Mouse (Mus musculus) spleen, postnatal 10 days (tissue): ENCODE results near the gene Kat2a.

ENCODE experiments used
- DNase-seq, 2 experiments: peaks; one replicate each; pipeline ENCODE4 v3.0.0; 2021 to 2022; ENCODE audit warnings: low spot score in 2 of 2

Gene Kat2a

DNA sequence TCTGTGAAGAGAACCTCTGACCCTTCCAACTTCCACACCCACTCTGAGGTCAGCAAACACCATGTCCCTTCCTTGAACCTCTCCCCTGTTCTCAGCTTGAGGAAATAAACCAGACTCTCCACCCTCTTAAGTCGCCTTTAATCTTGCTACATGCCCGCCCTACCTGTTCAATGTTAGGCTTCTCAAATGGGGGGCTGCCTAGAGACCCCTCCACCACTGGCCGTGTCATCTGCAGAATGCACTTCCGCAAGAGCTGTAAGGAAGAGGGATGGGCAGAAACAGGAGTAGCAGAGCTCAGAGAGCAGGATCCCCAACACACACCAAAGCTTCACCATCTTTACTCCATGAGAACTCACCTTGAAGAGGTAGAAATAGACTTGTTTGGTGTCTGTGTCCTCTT is 1.3 kb downstream of the Kat2a start:
- no peak for DNase-seq

DNA sequence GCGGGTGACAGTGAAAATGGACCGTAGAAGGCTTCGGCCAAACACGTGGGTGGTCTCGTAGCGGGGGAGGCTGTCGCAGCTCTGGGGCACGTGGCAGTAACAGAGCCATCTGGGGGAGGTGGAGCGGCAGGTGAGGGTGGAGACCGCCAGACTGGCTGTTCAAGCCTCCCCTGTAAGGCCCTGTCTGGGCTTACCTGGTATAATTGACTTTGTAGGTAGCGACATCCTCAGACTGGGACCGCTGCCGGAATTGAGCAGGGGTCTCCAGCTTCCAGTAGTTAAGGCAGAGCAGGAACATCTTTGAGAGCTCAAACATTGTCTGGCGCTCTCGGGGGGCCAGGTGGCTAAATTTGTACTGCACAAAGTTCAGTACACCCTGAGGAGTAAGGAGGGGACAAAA is 1.7 kb downstream of the Kat2a start:
- no peak for DNase-seq

DNA sequence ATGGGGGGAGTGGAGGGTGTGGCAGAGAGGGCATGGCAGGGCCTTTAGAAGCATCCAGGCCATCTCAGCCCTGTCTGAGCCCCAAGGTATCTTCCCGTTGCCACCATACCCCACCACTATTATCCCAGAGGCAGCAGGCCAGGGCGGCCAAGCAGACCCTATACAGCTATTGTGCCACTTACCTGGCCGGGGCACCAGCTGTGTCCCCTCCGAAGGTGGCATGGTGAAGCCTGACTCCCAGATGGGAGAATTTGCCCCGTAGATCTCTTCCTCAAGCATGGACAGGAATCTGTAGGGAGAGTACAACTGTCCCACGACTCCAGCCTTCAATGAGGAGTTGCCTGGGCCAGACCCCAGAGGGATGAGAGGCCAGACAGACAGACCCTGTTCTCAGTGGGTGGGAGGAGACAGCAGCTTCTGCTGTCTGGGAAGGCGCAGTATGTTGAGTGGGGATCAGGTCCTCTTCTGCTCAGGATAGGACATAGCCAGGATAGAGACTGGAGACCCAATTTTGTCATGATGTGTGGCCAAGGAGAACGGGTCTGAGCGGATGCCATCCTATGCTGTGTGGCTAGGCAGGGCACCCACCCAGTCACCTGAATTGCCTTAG is 3.0 kb downstream of the Kat2a start:
- DNase-seq = no peak

GRCm38 (mm10) chr11:100705095-100705747 is 7.0 kb downstream of the Kat2a start:
- no peak for DNase-seq

GRCm38 (mm10) chr11:100703851-100704531 is 8.3 kb downstream of the Kat2a start, which contains the start of gene Dhx58:
Gene Dhx58 (minus strand): TSS chr11:100704271.
- no peak for DNase-seq

DNA sequence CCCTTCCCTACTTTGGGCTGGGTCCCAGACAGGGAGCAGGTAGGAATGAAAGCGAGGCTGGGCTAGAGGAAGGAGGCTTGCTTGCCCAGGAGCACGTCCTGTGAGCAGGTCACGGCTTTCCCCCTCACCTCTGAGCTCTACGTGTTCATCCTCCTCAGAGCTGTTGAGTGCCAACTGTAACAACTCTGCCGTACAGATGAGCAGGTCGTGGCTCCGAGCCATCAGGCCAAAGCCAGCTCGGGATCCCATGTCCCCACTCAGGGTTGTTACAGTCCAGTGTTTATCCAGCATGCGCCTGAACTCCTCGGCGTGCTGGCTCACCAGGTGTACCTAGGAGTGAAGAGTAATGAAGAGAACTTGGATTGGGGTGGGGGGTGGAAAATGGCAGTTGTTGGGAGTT is 8.9 kb downstream of the Kat2a start:
- no peak for DNase-seq

DNA sequence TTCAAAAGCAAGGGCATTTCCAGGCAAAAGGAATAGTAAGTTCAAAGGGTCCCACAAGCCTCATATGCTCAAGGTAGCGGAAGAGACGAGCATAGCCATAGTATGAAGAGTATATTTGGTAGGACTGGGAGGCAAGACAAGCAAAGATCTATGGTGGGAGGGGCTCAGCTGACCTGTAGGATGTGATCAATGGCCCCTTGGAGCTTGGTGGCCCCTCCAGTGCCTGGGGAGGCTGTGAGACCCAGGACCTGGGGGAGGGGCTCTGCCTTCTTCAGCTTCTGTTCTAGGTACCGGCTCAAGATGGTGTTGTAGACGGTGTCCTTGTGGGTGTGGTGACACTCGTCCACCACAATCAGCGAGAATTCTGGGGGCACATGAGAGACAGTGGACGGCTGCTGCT is 9.4 kb downstream of the Kat2a start:
- no peak for DNase-seq

DNA sequence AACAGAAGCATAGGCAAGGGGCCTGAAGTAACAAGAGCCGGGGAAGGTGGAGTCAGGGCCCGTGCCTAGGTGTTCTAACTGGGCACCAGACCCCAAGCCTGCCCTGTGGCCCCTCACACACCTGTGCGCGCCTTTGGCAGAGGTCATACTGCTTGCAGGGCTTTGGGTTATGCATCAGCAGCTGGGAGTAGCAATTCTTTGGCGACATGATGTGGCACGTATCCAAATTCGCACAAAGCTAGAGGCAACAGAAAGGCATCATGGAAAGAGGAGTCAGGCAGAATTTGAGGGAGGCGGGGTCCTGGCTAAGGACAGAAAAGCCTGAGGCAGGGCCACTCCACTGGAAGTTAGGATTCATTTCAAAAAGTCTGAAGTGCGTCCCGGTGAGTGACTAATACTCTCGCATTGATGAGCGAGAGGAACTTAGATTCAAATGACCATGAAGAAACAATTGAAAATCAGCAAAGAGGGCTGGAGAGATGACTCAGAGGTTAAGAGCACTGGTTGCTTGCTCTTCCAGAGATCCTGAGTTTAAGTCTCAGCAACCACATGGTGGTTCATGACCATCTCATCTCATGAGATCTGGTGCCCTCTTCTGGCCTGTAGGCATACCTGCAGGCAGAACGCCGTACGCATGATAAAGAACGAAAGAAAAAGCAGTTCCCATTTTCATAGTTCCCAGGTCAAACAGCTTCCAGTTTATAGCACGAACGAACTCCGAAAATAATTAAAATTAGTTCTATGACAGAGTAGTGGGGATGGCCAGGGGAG is 10.0 kb downstream of the Kat2a start:
- peak; percentile 49 to 73 for DNase-seq

GRCm38 (mm10) chr11:100701301-100701700 is 11.0 kb downstream of the Kat2a start:
- DNase-seq = peak; percentile 65 to 84

DNA sequence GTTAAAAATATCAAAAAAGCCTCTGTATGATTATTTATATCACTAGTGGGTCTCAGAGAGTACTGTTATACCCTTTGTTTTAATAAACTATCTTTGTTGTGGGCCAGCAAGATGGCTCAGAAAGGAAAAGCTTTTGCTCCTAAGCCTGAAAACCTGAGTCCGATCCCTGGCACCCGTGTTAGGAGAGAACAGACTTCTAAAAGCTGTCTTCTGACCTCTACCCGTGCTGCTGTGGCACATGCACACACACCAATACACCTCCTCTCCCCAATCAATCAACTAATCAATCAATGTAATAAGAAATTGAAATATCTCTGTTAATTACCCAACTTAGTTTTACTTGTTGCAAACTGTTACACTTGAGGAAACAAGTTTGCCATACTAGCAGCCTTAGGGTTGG is 11.6 kb downstream of the Kat2a start:
- no peak for DNase-seq

DNA sequence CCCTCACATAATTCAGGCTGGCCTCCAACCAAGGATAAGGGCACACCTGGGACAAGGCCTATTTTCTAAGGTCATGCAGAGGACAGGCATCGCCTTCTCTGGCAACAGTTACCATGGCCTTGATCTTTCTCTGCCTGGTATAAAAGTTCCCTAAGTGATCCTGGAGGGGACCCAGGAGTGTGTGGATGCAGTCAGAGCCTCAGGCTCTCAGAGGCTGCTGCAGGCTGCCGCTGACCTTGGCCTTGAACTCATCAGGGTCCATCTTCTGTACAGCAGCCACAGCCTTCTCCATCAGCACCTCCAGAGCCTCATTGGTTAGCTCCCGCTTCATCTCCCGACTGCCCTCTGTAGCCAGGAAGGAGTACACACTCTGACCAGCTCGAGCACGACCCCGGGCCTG is 14.3 kb downstream of the Kat2a start:
- DNase-seq = no peak

- peak; percentile 74 to 85 for DNase-seq
Measured at GRCm38 (mm10) chr11:100694926-100695325, 17.3 kb downstream of the Kat2a start.

GRCm38 (mm10) chr11:100693154-100693553 is 19.1 kb downstream of the Kat2a start:
- DNase-seq = no peak

DNA sequence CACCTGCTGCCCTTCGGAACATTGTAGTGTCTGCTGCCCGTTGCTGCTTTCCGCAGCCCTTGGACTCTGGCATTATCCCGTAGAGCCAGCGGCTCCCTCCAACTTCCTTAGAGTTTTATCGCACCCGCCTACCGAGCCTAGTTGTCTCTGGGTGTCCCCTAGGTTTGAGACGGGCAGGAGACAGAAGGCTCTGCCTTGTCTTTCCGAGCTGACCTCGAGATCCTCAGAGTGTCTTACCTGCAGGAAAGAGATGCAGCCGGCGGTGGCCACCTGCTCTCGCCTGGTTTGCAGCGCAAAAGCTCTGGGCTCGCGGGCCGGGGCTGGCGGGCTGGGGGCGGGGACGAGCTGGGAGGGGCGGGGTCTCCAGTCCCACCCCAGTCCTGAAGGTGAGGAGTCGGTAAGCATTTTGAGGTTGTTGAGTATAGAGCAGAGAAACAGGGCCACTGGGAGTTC is 20.1 kb downstream of the Kat2a start, which contains the start of gene Zfp385c:
TSS of gene Zfp385c (minus strand) at position 292 of the 453 bp plus-strand sequence.
- no peak for DNase-seq

DNA sequence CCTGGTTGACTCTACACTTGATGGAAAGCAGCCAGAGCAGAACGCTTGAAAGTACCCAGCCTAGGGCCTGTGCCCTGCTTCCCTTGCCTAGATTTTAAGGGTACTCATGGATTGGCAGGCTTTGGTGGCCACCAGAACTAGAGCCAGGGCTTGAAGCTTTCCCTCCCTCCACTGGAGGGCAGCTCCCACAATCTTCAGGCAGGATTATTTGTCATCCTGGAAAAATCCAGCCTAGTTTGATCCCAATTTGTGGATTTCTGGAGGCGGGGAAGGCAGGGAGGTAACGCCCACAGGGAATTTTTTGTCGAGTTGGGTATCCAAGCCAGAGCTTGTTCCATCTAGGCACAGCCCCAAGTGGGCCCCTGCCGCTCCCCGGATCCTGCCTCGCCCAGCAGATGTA is 21.9 kb downstream of the Kat2a start:
- DNase-seq = no peak

- no peak for DNase-seq
Measured at GRCm38 (mm10) chr11:100688443-100688842, 23.8 kb downstream of the Kat2a start.

GRCm38 (mm10) chr11:100687265-100687664 is 25.0 kb downstream of the Kat2a start:
- DNase-seq = no peak

GRCm38 (mm10) chr11:100685371-100685770 is 26.9 kb downstream of the Kat2a start:
- no peak for DNase-seq

DNA sequence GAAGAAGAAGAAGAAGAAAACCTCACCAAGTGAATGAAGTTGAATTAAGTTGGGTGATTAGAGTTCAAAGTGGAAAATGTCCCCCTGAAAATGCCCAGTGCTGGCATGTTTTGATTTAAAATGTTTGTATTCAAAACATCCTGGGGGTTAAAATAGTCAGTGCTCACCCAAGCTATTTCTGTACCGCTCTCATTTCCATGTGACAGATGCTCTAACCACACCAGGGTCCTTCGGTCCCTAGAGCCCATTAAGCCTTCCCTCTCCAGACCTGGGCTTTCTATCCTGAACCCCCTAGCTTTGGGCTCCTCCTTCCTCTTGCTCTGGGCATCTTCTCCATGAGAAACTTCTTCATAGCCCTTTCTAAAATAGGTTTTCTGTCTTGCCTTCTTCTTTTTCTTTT is 28.2 kb downstream of the Kat2a start:
- no peak for DNase-seq

GRCm38 (mm10) chr11:100682526-100682925 is 29.7 kb downstream of the Kat2a start:
- DNase-seq = no peak

DNA sequence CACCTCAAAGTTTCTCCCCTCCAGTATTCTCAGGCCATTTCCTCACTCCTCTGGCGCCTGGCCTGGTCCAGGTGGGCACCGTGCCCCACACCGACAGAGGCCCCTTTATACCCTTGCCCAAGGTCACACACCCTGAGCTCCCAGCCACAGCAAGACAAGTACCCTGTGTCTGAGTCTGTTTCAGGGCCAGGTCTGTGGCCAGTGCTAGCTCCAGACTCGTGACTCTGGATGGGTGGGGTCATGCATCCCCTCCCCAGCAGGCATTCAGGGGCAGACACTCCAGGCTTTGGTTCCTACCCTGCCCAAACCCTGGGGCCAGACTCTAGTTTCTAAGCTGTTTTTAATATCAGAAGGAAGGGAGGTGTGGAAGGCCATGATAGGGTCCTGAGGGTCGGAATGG is 30.4 kb downstream of the Kat2a start:
- DNase-seq = no peak

GRCm38 (mm10) chr11:100677810-100678209 is 34.5 kb downstream of the Kat2a start:
- DNase-seq = no peak
